Mouse (Mus musculus): ENCODE measurements around the gene Plekhb1. TPM values are rescaled to one million over a fixed set of nuclear protein-coding genes. Genes with fewer than 3 reads are reported as not detected.

Plekhb1 gene
- total and polyA plus RNA-seq, 3 experiments, result 0.12 to 0.40 TPM; not detected in 1

GRCm38 (mm10) chr7:100645147-100645546 lies 17.1 kb downstream of the Plekhb1 start:
- no peak overlapping the region for H3K27ac ChIP-seq (ENCODE audit: control insufficient read depth, low read depth, low read length)
- H3K9ac ChIP-seq (ENCODE audit: control insufficient read depth, low read depth, low read length, poor library complexity, severe bottlenecking), result no peak overlapping the region
- no peaks in the 10 kb centered on the region for H3K27me3 ChIP-seq (ENCODE audit: control insufficient read depth in 1 of 2, insufficient read depth in 2 of 2, low read length in 2 of 2)
- H3K4me3 ChIP-seq (ENCODE audit: control insufficient read depth in 1 of 2, insufficient read depth in 1 of 2, low read depth in 2 of 2, low read length in 2 of 2), result no peak overlapping the region
- H3K36me3 ChIP-seq (ENCODE audit: control insufficient read depth in 1 of 2, insufficient read depth in 2 of 2, low read length in 2 of 2), result peaks cover 2 to 8% of the 10 kb centered on the region in 2 experiments; a peak in 3 of 4 replicates
- no peaks in the 10 kb centered on the region for H3K79me2 ChIP-seq (ENCODE audit: control insufficient read depth, insufficient read depth, low read length, poor library complexity)
- TF ChIP-seq CTCF (IDR thresholded peaks at IDR 0.05 in 2 of 3, conservative IDR thresholded peaks at IDR 0.05 in 1 of 3; ENCODE audit: control insufficient read depth in 1 of 3, insufficient read depth in 1 of 3, low read depth in 2 of 3, low read length in 3 of 3, poor library complexity in 1 of 3, severe bottlenecking in 1 of 3), result peak; percentile 60 to 81 (median 80)
- TF ChIP-seq SMC3 (IDR thresholded peaks at IDR 0.05; ENCODE audit: low read depth, low read length), result peak; percentile 71
- TF ChIP-seq CHD2 (IDR thresholded peaks at IDR 0.05; ENCODE audit: low read length), result no peak
- TF ChIP-seq ZC3H11A (IDR thresholded peaks at IDR 0.05; ENCODE audit: low read depth, low read length), result peak; percentile 55
- TF ChIP-seq RAD21 (IDR thresholded peaks at IDR 0.05; ENCODE audit: low read depth, low read length), result peak; percentile 71
- TF ChIP-seq MXI1 (IDR thresholded peaks at IDR 0.05; ENCODE audit: low read depth, low read length), result no peak
- TF ChIP-seq MEF2A (IDR thresholded peaks at IDR 0.05; ENCODE audit: extremely low read depth, insufficient replicate concordance, low read depth, low read length, poor library complexity, severe bottlenecking), result no peak
- TF ChIP-seq ZKSCAN1 (IDR thresholded peaks at IDR 0.05; ENCODE audit: low read depth, low read length), result no peak
- H3K4me1 ChIP-seq (ENCODE audit: control insufficient read depth in 1 of 2, insufficient read depth in 2 of 2, low read length in 2 of 2), result peaks cover 2 to 7% of the 10 kb centered on the region in 2 experiments
- DNase-seq (ENCODE audit: low read depth, low spot score), result peak; percentile 71
- no peaks in the 10 kb centered on the region for H3K9me3 ChIP-seq (replicated peaks; ENCODE audit: insufficient read depth, low read length)

GRCm38 (mm10) chr7:100642413-100642812 lies 19.8 kb downstream of the Plekhb1 start:
- no peak for TF ChIP-seq ZNF384 (IDR thresholded peaks at IDR 0.05; ENCODE audit: low read depth, low read length)
- TF ChIP-seq TAL1 (IDR thresholded peaks at IDR 0.05; ENCODE audit: low read length), result no peak
- no peak for TF ChIP-seq NELFE (IDR thresholded peaks at IDR 0.05; ENCODE audit: low read depth, low read length)
- TF ChIP-seq CHD1 (IDR thresholded peaks at IDR 0.05; ENCODE audit: low read depth, low read length), result no peak
- no peak for TF ChIP-seq KAT2A (conservative IDR thresholded peaks at IDR 0.05; ENCODE audit: low read depth, low read length)
- TF ChIP-seq ZKSCAN1 (IDR thresholded peaks at IDR 0.05; ENCODE audit: low read depth, low read length), result no peak
- TF ChIP-seq EP300 (IDR thresholded peaks at IDR 0.05; ENCODE audit: low read depth in 1 of 2, low read length in 2 of 2), result no peak
- TF ChIP-seq NRF1 (IDR thresholded peaks at IDR 0.05; ENCODE audit: insufficient read depth, low read depth, low read length, poor library complexity, severe bottlenecking), result no peak
- Histone ChIP-seq H3K9me3 (replicated peaks; ENCODE audit: insufficient read depth, low read length) (no peaks in the 10 kb centered on the region), H3K36me3 (ENCODE audit: control insufficient read depth in 1 of 2, insufficient read depth in 2 of 2, low read length in 2 of 2) (peaks cover 2 to 8% of the 10 kb centered on the region in 2 experiments; a peak in 3 of 4 replicates), H3K4me1 (ENCODE audit: control insufficient read depth in 1 of 2, insufficient read depth in 2 of 2, low read length in 2 of 2) (peaks cover 2 to 7% of the 10 kb centered on the region in 2 experiments), H3K27me3 (ENCODE audit: control insufficient read depth in 1 of 2, insufficient read depth in 2 of 2, low read length in 2 of 2) (no peaks in the 10 kb centered on the region), H3K9ac (ENCODE audit: control insufficient read depth, low read depth, low read length, poor library complexity, severe bottlenecking) (no peak overlapping the region), H3K4me3 (ENCODE audit: control insufficient read depth in 1 of 2, insufficient read depth in 1 of 2, low read depth in 2 of 2, low read length in 2 of 2) (no peak overlapping the region), H3K27ac (ENCODE audit: control insufficient read depth, low read depth, low read length) (no peak overlapping the region), H3K79me2 (ENCODE audit: control insufficient read depth, insufficient read depth, low read length, poor library complexity) (no peaks in the 10 kb centered on the region)
- DNase-seq (ENCODE audit: low read depth, low spot score), result no peak
